Mouse (Mus musculus) adrenal gland, adult 2 months (tissue): ENCODE measurements around the gene Cntn1. TPM values are rescaled to one million over a fixed set of nuclear protein-coding genes. Genes with fewer than 3 reads are reported as not detected.

Experiments used
- DNase-seq: peaks from one replicate; pipeline ENCODE4 v3.0.0; 2021
- long read RNA-seq: library from polyadenylated mRNA; stranded (forward); transcript quantifications from one replicate; pipeline ENCODE4 v2.0.0, GENCODE M21; 2021
- polyA plus RNA-seq: library from polyadenylated mRNA; depleted of rRNA; stranded (reverse); fragments of >200 nt; gene quantifications from 2 replicates; pipeline ENCODE4 v1.2.3, GENCODE M21; 2012; rRNA removed
- total RNA-seq, 2 experiments: library from RNA; stranded (reverse); gene quantifications; 2 replicates each; pipeline ENCODE4 v1.2.3; 2021

The Cntn1 gene
- 1 to 10 TPM; 2.7 to 4.1 TPM for total RNA-seq
- 0.21 and 0.42 TPM in 2 replicates for polyA plus RNA-seq
- long read RNA-seq, partial matches to known transcripts = 0 of 1 reads
- long read RNA-seq, other reads (novel, unspliced or antisense) = 0 of 1 reads

DNA sequence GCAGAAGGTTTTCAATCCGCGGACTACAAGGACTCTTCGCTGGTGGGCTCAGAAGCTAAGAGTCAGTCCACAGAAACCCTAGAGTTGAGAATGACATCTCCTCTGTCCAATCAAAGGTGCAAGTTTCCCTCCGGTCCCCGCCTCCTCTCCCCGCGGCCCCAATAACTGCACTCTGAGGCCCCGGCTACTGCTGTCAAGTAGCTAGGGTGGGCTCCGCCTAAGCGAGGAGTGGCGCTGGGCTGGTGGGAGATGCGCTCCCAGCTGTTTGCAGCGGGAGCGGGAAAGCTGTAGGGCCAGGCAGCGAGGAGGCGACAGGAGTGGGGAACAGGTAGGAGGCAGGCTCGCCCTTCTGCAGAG lies at the start of gene Cntn1:
Cntn1 (plus strand) TSS at position 170 of the 357 bp plus-strand sequence.
- peak; percentile 35 for DNase-seq

DNA sequence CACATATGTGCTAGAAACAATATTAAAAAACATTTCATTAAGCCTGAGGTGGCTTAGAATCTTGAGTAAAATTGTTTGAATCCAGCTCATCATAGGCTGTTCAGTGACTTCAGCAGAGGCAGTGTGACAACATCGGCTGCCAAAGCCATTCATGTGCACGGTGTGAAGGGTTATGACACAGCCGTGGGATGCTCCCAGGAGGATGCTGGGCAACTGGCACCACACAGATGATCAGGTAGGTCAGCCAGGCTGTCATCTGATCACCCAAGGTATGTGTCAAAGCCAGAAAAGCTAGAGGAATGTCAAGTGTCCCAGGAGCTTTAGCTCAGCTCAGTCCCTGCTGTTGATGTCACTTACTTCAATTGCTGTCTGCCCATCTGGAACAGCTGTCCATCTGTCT lies 49.5 kb upstream of the Cntn1 start:
- DNase-seq = no peak

DNA sequence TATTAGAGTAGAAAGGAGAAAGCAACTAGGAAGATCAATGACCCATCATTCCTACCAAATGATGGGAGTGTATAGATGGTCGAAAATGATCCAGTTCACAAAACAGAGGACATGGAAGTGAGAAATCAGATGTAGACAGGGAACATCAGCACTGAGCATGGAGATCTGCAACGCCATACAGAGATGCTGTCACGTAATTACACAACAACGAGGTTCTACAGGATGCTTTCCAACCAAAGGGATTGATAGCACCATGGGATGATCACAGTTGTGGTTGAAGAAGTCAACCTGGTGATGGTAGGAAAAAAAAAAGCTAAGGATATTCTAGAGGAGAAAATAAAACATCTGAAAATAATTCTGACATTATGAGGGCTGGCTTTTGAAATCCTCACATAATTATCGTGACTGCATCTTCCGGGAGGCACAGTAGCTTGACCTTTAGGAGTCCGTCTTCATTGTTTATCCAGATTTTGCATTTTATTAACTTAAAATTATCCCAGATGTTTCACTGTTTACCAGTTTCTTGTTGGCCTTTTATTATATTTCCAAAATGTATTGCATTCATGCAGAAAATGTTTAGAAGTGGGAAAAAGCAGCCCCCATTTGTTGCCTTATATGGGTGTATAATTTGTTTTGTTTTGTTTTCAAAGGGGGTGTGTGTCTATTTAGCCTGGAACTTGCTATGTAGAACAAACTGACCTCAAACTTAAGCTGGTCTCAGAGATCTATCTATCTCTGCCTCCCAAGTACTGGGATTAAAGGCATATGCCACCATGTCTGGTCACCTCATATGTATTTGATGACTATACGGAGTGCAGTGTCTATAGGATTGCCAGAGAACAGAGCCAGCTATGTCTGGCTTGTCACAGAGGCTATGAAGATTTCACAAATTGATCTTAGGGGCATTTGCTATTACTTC lies 38.5 kb upstream of the Cntn1 start:
- no peak for DNase-seq

DNA sequence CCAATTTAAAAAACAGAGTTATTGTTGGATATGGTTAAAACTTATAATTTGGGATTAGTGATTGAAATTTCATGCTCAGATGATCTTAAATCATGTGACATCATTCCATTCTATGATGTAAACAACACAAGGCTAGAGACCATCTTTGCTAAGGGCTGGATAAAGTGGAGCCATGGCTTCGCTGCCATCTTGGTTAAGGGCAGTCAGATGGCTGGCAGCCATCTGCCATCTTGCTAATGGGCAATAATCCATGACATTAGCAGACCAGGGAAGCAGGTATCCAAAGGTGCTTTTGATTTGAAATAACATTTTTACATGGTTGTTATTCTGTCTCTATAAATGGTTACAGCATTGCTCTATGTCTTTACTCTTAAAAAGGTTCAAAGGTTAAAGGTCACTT lies 16.9 kb upstream of the Cntn1 start:
- DNase-seq = no peak

DNA sequence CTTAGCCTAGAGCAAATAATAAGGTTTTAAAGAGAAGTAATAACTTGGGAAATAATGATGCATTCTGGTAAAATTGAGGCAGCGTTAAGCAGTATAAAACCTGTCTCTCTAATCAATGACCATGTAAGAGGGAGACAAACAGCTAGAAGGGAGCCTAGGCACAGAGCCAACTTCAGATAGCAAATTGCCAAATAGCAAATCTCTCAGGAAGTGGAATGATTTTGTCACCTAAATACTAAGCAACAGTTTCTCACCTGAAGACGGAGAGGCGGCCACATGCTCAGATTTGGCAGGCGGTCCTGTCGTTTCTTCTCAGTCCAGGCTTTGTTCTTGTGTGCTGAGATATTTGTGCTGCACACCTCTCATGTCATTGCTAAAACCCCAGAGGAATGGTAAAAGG lies 8.4 kb upstream of the Cntn1 start:
- DNase-seq = no peak

DNA sequence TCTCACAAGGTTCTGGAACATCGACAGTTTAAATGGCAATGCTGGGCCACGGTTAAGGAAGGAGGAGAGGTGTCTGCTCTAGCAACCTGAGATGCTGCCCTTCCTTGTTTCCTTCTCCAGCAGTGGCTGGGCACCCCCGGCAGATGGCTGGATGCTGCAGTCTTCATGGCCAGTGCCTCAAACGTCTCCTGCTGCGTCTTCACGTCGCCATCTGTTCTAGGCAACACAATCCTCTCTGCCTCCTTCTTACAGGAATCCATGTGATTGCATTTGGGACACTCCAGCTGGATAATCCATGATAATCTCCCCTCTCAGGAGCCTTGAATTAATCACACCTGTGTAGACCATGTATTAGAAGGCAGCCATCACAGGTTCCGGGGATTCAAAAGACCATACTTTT lies 4.9 kb upstream of the Cntn1 start:
- DNase-seq = no peak

DNA sequence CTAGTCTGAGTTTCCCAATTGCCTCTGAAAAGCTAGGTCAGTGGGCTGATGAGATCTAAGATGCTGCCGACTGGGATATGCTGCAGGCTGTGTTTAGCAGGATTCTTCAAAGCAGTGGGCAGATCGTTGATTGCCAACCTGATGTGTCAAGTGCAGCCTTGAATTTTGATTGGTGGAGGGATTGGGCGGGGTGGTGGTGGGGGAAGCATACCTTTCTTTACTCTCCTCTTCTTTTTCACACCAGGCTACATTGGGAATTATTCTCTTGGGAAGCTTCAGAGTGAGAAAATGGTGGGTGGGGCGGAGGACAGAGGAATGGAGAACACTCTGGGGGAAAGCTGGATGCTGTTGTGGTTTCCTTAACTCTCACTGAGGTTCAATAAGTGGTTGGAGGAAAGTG lies 2.9 kb upstream of the Cntn1 start:
- no peak for DNase-seq

DNA sequence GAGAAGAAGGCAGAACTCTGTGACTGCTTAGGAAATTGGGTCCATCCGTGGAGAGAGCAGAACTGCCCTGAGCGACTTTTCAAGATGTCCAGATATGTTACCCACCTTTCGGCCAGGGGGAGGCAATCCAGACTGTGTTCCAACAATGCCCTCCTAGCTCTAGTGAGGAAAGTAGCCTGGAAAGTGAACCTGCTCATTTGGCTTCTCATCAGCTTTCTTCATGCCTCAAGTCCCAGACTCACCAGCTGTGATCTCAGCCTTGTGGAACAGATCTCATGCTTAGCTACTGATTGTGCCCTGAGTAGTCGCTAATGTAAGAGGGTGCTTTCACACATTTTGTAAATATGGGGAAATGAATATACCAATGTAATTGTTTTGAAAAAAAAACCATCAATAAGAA lies 2.4 kb upstream of the Cntn1 start:
- DNase-seq = no peak

DNA sequence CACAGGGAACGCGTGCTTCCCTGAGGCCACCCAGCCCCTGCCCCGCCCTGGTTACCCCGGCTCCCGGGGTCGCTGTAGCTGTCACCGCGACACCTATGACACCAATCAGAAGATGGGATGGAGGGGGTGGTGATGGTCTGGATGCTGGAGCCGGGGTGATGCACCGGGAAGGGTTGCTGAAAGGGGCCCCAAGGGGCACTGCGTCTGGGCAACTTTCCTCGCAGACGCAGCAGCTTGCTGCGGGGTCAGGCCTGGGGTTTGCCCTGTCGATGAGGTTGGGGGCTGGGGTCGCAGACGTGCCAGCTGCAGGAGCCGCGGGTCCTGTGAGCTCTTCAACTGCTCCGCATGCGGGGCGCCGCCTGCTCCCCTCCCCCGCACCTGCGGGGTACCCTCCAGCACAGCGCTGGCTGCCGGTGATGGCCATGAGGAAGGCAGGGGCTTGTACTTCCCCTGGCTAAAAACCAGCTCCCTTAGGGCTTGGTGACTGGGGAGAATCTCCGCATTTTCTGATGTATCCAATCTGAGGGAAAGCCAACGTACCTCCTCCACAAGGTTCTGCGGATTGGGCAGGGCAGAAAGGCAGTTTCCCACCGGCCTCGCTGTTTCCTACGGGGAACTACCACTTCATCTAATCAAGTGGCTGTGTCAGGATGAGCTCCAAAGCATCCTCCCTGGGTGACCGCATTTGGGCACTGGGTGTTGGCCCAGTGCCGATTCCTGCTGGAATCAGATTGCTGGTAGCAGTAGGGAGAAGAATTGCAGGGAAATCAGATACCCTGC lies 578 bp downstream of the Cntn1 start:
- peak; percentile 2 for DNase-seq

DNA sequence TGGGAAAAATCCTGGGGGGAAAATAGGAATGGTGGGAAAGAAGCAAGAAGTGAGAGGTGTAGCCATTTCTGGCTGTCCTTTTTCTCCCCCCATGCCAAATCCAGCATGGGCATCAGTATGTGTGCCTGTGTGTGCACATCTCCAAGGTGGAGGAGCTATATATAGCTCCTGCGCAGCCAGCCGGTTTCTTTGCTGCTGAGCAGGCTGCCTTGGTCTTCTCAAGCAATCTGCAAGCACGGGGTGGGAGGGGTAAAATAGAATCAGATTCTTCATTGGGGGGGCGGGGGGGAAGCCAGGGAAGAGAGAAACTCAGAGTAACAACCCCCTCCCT lies 1.1 kb downstream of the Cntn1 start:
- DNase-seq = no peak

DNA sequence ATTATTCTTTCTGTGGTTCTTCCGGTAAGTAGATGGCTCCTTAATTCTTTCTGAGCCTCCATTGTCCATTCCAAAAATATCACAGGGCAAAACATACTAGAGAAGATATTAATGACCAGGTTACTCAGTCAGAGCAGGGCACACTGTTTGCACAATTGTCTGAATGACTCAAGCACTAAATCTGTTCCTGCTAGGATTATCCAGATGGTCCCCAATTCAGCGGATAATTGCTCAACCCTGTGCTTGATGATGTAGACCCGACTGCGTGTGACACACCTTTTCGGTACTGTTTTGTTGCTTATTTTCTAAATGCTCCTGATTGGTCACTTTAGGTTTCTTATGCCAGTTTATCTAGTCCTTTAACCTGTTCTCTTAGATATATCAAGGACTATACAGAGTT lies 6.6 kb downstream of the Cntn1 start:
- no peak for DNase-seq

DNA sequence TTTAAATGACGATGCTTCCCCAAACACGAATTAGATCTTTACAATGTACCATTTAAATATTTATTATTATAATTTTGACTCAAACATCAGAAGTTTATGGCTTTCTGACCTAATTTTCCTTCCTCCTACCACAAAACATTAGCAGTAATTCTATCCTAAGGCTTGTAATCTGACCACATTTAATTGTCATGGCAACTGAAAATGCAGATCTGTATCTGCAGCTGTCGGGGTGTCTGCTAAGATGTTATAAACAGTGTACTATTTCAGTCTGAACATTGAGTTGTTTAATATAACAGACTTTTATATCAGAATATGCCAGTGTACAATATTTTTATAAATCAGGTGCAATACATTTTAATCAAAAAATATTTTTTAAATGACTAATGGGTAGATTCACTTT lies 10.0 kb downstream of the Cntn1 start:
- no peak for DNase-seq

DNA sequence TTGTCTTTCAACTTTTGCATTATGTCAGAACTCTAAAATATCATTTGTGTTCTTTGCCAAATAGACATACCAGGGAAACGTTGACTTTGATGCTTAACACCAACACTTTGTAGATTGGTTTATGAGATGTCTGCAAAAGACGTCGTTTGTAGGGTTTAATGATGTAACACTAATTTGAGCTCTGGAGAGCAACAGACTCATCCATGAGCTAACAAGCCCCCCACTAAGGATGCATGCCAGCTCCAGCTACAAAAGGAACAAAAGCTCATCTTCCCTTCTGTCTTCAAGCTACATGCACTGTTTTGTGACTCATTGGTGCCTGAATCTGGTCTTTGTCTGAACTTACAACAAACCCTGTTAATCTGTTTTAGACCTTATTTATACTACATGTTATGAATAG lies 28.5 kb downstream of the Cntn1 start:
- DNase-seq = no peak

DNA sequence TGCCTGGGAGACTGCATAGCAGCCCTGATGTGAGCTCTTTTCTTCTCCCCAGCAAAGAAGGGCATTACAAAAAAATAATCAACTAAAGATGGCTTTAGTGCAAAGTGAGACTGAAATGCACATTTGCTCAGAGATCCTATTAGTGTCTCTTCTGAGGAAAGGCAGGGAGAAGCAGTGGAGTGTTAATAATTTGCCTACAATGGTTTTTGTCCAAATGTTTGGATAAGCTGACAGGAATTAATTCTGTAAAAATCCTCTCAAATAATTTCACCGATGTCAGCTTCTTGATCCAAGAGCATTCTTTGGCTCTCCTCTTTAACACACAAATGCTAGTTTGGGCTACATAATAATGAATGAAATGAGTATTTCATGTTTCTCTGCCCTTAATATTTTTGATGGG lies 34.9 kb downstream of the Cntn1 start:
- DNase-seq = no peak

DNA sequence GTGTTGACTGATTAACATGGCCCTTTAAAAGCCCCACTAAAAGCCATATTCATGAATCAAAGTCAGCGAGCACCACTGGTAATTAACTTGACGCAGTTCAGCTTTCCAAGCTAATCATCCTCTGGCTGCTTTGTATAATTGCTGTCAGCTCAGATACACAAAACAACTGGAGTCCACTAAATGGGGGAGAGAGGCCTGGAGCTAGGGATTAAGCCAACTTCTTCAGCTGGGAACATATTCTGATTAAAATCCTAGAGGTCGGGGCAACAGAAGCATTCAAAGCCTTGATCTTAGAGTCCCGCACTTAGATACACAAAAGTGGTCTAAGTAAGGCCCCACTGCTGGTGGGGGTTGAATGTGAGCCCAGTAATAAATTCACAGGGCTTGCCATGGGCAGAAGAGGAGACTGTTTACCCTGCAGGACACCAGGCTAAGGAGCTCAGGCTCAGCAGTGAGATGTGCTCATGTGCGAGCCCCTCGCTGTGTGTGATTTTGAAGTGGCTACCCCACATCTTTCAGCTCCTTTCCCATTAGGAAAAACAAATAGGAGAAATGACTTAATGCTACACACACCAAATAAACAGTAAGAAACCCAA lies 36.8 kb downstream of the Cntn1 start:
- no peak for DNase-seq

DNA sequence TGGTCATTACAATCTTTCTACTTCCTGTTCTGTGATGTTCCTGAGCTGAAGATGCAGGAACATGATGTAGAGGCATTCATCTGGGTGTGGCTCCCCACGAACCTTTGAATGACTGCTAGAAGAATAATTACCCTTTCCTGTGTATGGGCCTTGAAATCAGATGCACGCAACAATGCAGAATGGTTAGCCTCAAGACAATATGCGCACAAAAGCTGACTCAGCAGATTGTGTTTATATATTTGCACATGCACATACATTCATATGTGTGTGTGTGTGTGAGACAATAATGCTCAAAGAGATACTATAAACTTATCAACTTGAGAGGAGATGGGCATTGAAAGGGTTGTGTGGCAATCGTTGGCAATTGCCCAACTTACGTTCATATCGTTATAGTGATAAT lies 39.8 kb downstream of the Cntn1 start:
- no peak for DNase-seq

DNA sequence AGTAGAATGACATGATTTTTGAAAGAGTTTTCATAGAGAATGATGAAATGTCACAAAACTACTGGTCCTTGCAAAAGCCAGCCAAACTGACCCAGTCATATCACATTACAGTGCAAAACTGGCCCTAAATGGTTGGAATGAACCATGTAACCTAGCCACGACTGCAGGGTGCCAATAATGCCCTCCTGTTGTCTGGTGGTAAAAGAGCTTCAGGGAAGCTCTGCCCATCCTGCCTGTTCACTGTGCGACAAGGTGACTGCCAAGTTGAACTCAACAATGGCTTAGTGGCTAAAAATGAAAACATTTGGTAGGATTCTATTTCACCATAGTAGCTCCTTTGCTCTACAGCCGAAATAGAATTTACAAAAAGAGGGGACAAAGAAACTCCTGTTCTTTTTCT lies 41.1 kb downstream of the Cntn1 start:
- DNase-seq = no peak

DNA sequence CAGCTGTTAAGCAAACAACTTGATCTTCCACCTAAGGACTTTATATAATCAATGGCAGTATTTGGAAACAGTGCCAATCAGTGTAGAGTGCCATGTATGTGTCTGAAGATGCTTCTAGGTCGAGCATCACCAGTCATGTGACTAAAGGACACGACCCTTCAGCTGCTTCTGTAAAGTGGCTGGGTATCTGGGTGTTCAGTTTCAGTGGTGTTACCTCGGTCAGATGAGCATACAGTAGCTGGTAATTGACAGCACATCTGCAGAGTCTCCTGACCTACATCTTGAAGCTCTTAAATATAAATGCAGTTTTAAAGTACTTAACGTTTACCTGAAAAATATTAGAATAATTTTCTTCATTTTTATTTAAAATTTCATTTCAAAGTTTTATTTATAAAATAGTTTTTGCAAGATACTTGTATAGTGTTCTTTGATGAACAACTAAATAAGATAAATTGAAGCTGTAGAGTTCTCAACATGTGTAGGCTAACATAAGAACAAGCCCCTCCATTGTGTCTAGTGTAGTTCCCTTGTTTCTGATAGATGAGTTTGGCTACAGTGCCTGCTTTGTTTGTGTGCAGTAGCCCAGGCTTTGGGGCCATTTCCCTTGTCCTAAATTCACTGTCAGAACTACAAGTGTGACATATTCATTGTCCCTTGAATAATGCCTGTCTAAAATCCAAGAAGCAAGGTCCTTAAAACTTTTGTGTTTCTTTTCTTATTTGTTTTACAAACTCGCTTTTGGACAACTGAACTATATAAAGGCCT lies 48.6 kb downstream of the Cntn1 start:
- no peak for DNase-seq

DNA sequence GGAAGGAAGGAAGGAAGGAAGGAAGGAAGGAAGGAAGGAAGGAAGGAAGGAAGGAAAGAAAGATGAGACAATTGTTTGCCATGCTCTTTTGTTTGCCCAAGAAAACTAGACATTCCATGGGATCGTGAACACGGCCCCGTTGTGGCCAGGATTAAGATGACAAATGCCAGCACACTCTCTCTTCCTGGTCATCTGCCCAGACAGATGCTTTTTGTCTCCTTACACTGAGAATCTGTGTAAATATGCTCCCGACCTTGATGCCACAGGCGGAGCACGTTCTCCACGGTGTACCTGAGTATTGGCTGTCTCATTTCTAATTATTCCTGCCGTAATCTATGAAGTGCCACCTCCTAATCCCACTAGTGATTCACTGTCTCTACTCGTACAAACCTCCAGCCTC lies 51.0 kb downstream of the Cntn1 start:
- DNase-seq = no peak

DNA sequence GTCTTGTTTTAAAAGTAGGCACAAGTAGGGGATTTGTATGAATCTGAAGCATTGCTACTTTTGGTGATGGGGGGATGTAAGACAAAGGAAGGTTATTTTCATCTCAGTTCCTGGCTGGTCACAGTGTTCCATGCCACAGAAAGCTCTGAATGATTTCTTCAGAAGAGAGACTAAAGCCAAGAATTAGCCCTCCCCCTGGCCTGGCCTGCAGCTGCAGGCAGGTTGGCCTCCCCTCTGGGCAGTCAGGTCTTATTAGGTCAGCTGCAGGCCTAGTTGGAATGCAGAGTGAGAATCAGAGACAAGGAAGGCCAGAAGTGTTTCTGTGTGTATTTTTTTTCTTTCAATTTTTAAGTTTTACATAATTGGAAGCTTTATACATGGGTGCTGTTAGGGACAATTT lies 61.5 kb downstream of the Cntn1 start:
- DNase-seq = peak; percentile 10

DNA sequence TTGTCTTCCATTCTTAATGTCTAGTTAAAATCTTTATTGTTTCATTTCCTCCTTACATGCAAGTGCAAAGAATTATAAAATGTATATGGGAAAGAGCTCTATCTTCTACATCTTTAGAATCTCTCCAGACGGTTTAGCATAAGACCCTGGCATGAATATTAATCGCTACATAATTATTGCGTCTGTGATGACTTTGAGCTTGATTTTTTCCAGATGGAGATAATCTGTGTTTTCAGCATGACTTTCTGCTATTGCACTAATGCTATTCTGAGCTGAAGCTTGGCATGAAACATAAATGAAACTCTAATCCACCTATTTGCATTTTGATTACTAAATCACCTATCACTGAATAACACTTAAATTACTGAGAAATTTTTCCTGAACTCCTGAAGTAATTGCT lies 82.0 kb downstream of the Cntn1 start:
- no peak for DNase-seq

DNA sequence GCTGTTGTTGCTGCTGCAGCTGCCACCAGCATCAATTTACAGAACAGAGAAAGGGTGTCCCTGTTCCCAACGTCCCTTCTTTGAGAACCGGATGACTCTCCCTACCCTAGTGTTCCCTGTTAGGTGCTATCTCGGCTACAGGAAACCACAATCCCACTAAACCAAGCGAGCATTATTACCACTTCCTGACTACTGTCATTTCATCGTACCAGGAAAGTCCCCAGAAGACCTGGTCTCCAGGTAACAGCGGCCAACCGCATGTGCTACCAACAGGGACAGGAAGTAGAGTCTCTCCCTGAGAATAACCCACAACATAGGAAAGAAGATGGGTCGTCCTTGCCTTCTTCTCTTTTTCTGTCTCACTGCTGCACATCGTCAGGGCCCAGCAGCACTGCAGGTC lies 83.3 kb downstream of the Cntn1 start:
- DNase-seq = no peak
